Mouse (Mus musculus): ENCODE data around the gene Ccdc17.

The Ccdc17 gene

DNA sequence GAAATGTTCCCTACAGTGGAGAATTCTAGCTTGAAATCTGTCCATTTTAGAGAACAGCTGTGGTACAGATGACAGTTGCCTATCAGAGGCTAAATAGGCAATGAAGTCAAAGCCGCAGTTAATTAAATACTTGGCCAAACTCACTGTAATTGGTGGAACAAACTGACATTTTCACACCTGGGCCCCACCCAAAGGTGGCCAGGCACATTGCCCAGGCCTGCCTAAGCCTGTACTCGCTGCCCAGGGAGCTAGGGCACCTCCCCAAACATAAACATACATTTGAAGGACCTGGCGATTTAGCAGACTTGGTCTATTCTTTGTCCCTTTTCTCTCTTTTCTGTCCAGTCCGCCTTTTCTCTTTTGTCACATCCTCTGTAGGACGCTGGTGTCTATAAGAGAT lies at the start of gene Ccdc17:
Gene Ccdc17, plus strand, starts transcription at position 276 of the 400 bp plus-strand sequence.
- DNase-seq (ENCODE audit: low spot score in 2 of 2) = no peak

DNA sequence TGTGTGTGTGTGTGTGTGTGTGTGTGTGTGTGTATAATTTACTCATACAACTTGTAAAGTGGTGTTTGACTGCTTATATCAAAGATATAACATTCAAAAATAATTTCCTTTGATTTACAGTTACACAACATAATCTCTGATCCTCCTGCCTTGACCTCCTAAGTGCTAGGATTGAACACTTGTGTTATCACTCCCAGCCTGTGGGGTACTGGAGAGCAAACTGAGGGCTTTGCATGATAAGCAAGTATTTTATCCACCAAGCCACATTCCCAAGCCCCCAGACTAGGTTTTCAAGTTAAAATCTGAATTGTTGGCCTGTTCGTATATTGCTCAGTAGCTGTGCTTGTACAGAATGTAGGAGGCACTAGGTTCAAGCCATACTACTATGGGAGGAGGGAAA lies 46.0 kb upstream of the Ccdc17 start:
- no peak for DNase-seq (ENCODE audit: low spot score in 2 of 2)

DNA sequence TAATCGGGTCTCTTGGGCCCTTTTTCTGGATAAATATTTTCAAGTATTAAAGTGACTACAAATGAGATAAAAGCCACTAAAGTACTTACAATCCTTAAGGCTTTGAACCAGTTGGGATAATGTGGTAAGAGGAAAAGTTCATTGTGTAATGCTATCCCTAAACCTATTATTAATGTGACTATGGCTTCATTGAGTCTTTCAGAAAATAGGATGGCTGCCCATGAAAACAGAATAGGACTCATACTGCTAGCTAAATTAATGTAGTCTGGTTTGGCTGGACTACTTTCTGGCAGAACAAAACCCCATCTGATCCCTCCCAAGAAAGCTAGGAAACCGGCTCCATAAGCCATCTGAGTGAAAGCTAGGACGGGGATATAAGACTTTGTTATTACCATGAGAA lies 43.4 kb upstream of the Ccdc17 start:
- DNase-seq (ENCODE audit: low spot score in 2 of 2) = no peak

DNA sequence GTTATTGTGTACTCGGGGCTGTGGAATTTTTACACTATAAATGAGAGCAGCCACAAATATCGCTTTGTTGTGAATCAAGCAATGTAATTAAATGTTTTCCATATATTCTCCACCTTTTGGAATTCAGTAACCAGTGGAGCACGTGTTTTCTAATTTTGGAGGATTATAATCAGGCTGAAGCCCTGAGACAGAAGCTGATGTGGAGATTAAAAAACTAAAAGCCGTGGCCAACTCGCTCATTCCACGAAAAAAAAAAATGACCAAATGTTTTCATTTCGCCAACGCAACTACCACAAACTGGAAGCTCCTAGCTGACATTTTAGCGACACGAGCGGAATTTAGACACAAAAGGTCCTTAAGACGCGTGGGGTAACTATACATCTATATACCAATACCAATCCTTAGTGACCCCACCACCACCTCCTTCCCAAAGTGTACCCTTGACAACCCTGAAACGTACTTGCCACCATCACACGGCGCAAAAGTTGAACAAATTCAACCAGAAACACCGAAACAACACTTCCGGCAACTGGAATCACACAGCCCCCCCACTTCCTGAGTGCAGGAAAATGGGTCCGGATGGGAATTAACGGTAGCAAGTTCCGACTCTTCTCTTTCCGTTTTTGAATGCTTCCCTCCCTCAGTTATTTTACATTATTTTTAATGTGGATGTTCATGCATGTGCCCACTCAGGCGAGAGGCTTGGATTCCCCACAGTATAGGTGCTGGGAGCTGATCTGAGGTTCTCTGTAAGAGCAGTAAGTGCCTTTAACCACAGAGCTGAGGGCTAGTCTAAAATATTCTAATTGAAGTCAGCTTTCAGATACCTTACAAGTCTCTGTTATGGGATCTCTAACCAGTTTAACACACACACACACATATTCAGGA lies 40.8 kb upstream of the Ccdc17 start, which contains the start of gene Tmem69:
Gene Tmem69, minus strand, starts transcription at position 524 of the 888 bp plus-strand sequence.
- DNase-seq (ENCODE audit: low spot score in 2 of 2) = peak; percentile 58 to 78

DNA sequence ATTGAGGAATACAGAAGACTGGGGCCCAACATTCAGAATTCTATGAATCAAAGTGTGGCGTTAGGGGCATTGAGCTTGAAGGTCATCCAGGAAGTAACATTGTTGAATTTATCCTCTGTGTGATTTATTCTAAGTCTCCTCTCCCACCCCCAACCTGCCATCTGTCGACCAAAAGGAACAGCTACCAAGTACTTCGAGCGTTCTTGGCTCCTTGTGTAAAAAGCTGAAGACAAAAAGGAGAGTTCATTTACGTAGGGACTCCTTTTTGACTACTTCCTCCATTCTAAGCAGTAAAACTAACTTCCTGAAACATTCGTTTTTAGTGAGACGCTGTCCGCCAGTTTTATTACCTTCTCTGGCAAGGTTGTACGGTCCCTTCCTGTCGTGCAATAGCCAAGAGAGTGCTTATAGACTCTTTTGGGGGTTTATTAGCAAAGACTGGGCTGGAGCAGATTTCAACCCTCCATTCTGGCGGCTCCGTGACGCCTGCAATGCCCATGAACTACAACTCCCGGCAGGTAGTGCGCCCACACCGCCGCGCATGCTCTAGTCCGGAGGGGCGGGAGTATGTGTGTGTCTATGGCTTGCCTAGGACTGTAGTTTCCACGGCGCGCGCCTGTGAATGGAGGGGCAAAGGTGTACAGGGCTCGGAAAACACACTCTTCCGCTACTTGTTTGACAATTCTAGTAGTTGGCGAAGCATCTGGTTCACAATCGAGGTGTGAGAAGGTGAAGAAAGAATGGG lies 39.7 kb upstream of the Ccdc17 start:
- peak; percentile 93 to 94 for DNase-seq (ENCODE audit: low spot score in 2 of 2)

DNA sequence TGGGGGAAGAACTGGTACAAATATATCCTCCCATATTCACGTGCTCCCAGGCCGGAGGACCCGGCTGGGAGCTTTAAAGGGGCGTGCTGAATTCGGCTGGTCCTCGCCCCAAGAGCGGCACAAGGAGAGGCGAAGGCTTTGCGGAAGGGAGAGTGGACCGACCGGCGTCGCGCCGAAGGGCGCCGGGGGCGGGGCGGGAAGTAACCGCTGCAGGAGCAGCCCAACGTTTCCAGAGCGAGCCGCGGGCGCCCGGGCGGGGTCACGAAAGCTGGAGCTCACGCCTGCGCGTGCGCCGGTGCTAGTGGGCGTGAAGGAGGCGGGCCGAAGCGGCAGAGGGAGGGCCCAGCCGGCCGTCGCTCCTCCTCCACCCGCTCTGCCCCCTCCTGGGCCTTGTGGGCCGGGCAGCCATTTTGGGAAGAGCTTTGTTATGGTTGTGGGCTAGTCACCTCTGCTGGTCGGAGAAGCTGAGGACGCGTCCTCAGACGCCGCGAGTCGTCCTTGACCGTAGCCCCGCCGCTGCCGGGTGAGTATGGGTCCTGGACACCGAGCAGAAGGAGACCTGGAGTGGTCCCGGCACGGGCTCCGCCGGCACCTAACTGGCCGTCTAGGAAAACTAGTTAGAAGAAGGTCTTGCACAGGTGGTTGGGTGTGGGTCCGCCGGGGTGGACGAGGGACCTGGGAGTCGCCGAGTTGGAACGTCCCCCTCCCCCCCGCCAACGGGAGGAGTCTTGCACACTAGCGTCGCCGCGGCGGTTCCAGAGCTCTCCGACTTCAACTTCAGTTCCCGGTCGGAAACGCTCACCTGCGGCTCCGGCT lies 38.9 kb upstream of the Ccdc17 start, which contains the start of gene Gpbp1l1:
Gene Gpbp1l1, plus strand, starts transcription at position 353 of the 816 bp plus-strand sequence.
- peak; percentile 96 to 97 for DNase-seq (ENCODE audit: low spot score in 2 of 2)

DNA sequence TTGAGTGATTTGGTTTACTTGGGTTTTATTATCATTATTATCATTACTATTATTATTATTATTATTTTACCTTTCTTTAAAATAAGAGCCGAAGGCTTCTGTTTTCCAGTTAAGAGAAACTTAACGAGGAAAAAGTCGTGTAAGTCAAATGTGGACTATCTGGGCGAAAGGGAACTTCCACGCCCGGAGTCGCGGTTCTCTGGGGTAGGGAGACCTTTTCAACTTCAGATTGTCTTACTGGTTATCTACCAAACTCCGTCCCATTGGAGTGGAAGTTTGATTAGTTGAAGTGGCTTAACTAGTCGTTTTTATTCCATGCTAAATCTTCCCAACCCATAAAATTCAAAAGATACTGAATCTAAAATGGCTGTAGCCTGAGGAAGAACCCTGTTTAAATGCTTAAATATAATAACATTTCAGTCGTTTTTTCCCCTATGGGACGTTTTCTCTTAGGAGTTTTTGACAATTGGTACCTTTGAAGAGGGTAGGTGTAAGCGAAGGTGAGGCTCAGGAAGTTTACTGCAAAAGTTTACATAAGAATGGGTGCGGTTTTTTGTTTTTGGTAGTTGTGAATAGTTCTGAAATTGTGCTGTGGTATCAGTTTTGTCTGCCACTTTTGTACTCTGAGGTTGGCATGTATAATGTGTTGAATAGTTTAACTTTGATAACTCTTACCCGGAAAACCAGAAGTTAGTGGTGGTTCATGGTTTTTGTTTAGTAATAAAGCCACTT lies 38.1 kb upstream of the Ccdc17 start:
- no peak for DNase-seq (ENCODE audit: low spot score in 2 of 2)

DNA sequence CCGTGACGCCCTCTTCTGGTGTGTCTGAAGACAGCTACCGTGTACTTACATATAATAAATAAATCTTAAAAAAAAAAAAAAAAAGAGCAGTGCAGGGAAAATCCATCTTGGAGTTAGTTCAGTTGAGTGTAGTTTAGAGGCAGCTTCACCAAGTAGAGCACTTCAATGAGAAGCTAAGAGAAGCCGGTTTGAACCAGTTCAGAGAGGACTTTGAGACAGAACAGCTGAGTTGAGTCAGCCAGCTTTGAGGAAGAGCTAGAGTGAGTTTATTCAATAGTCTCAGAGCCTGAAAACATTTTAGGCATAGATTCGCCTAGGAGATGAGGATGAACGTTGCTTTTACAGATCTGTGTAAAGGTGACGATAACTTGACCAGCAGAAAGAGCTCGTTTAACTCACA lies 661 bp upstream of the Ccdc17 start:
- no peak for DNase-seq (ENCODE audit: low spot score in 2 of 2)

DNA sequence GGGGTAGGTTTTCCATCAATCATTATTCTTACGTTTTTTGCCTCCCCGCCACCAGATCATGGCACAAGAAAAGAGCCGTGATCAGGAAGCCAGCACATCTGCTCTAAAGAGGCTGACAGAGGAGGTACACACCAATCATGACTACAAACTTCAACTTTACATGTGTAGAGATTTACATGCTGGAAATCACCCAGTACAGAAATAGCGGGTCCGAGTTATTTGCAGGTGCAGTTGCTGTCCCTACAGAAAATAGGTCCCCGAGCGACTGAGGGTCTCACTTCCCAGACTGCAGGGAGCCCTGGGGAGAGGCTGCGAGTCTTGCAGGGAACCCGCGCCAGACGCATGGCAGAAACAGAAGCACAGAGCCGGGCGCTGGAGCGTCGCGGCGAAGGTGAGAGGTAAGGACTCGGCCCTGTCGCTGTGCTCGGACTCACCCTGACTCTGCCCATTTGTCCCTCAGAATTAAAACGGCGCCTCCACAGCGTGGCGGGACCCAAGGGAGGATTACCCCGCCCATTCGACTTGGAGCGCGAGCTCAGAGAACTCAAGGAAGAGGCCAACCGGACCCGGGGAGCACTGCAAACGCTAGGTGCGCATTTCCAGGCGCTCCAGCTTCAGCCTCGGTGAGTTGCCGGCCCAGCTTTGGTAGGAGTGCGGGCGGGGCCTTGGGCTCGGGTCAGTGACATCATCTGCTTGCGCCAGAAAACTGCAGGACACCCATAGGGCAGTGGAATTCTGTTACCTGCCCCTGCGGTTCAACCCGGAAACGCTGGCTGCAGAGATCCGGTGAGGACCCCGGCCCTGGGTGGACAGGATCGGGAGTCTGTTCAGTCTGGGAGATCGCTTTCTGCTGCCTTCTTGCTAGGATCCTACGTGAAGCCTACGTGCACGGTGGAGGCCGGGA lies 776 bp downstream of the Ccdc17 start:
- peak; percentile 89 for DNase-seq (ENCODE audit: low spot score in 2 of 2)

DNA sequence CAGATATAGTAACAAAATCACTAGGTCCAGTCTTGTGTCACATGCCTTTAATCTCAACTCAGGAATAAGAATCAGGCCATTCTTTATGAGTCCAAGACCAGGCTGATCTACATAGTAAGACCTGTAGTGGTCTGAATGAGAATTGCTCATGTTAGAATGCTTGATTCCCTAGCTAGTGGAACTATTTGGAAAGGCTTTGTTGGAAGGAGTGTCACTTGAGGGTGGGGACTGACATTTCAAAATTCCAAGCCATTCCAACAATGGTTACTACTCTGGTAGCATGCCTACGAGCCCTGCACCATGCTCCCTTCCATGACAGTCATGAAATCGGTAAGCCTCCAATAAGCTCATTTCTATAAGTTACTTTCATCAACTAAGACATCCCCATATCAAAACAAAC lies 16.2 kb downstream of the Ccdc17 start:
- DNase-seq (ENCODE audit: low spot score in 2 of 2) = no peak

DNA sequence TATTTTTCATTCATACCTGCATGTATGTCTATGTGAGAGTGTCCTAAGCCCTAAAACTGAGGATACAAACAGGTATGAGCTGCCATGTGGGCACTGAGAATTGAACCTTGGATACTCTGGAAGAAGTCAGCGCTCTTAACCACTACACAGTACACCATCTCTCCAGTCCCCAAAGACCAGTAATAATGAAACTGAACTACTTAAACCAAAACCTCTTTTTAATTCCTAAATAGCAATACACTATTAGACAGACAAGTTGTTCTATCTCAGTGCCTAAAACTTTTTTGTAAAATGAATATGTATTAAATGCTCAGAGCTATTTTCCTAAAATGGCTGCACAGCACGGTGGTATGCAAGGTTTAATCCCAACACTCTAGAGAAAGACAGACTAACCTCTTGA lies 18.8 kb downstream of the Ccdc17 start:
- no peak for DNase-seq (ENCODE audit: low spot score in 2 of 2)

DNA sequence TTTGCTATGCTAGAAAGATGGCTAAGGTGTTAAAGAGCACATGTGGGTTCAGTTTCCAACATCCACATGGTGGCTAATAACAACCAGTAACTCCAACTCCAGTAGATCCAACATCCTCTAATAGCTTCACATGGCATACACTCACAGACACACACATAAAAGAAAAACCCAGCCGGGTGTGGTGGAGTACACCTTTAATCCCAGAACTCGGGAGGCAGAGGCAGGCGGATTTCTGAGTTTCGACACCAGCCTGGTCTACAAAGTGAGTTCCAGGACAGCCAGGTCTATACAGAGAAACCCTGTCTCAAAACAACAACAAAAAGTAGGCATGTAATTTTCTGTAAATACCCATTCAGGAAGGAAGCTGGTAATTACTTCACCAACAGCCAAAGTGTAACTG lies 28.4 kb downstream of the Ccdc17 start:
- DNase-seq (ENCODE audit: low spot score in 2 of 2) = no peak

DNA sequence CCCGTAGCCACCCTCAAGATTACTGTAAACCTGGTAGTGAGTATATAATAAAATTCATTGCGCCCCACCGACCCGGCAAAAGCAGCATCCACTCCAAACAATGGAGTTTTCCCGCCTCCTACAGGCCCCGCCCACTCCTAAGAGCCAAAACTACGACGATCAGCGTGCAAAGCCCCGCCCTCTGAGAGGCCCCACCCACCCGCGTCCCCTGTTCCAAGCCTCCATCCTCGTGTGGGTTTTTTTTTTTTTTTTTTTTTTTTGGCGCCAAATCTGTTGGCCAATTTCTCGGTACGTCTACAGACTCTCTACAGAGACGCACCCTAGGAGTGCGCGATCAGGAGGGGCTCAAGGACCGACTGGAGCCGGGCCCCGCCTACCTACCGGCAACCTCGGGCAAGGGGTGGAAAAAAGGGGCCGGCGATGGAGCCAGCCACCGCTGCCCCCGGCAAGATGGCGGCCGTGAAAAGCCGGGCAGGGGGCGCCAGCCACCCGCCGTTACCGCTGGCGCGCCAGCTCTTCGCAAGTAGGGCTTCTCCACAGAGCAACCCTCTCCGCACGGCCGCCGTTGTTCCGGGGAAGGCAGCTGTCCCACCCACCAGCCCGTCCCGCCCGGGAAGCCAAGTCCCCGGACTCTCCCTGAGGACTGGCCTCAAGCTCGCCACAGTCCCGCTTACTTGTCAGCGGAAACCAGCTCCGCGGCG lies 30.4 kb downstream of the Ccdc17 start:
- DNase-seq (ENCODE audit: low spot score in 2 of 2) = peak; percentile 67 to 69

DNA sequence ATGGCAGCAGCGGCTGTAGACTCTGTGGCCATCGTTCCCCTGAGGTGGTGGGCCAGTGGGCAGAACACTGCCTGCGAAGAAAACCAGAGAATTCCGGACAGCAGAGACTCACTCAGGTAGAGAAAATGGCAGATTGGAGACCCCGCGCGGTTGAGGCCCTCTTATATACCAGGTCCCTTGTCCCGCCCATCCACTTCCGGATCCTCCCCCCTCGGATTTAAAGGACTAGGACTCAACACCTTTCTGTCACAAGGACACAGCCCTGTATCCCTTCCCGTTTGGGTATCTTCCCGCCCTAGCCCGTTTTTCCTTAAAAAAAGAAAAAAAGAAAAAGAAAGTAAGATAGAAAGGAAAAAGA lies 30.9 kb downstream of the Ccdc17 start:
- DNase-seq (ENCODE audit: low spot score in 2 of 2) = peak; percentile 90 to 94

DNA sequence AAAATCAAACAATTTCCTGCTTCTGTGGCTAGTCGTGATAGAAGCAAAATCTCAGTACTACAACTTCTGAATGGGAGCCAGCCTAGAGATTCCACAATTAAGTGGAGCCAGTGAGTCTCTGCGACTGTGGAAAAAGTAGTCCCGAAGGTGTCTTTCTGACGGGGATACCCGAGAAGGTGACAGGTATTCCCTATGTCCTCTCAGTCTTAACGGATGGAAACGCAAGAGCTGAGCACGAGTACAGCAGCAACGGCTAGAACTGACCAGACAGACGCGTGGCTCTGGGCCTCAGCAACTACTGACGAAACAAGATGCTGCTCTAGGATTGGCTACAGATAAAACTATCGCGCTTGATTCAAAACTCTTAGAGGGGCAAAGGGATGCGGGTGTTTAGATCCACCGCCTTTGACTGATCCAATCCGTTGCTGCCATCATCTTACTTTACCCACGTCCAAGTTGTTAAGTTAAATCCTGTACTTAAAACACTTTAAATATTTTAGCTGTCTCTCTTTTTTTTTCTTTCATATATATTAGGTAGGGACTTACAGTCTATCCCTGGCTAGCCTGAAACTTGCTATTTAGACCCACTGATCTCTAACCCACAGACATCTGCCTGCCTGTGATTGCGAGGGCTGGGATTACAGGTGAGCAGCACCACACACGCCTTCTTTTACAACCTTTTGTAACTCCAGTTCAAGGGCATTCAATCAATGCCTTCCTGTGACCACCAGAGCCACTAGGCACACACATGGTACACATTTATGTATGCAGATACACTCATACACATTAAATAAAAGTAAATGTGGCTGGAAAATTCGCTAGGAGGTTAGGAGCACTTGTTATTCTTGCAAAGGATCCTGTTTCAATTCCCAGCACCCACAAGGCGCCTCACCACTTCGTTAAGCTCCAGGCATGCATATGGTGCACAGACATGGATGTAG lies 31.5 kb downstream of the Ccdc17 start, which contains the start of gene Nasp:
Gene Nasp, minus strand, starts transcription at position 220 of the 941 bp plus-strand sequence.
- peak; percentile 91 for DNase-seq (ENCODE audit: low spot score in 2 of 2)

DNA sequence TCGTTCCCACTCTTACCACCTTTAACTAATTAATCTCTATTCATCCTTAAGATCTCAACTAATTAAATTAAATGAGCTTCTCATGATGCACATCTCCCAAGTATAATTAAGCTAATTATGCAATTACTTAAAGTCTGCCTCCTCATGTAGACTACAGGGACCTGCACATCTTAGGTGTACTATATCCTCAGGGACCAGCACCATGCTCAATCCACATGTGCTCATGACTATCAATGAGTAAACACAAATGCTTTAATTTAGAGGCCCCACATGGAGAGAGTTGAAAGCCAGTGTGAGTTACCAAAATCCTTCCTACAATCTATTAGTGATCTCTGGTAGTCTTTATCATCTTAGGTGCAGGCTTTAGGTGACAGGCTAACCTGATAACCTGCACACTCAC lies 38.7 kb downstream of the Ccdc17 start:
- DNase-seq (ENCODE audit: low spot score in 2 of 2) = no peak

DNA sequence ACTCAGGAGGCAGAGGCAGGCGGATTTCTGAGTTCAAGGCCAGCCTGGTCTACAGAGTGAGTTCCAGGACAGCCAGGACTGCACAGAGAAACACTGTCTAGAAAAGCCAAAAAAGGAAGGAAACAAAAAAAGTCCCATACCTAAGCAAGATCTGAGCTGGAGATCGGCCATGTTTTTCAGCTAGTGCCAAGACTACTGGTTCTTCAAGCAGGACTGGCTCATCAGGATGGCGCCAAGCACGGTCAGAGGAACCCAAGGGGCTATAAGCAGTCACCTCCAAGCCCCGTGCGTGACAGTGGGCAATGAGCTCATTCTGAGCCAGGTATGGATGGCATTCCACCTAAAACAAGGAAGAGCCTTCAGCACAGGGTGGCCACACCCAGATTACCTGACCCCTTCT lies 42.4 kb downstream of the Ccdc17 start:
- DNase-seq (ENCODE audit: low spot score in 2 of 2) = no peak

DNA sequence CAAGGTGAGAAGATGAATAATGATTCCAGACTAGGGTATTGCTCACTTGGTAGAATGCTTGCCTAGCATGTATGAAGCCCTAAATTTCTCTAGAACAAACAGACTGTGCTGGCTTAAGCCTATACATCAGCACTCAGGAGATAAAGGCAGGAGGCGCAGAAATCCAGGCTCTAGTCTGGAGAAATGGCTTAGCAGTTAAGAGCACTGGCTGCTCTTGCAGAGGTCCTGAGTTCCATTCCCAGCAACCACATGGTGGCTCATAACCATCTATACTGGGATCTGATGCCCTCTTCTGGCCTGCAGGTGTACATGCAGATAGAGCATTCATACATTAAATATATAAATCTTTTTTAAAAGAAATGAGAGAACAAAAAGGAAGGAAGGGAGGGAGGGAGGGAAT lies 45.6 kb downstream of the Ccdc17 start:
- no peak for DNase-seq (ENCODE audit: low spot score in 2 of 2)

All from heart, adult 9 months (tissue).